ENCODE assay signal across 7 mouse cellular contexts in the genomic region with DNA sequence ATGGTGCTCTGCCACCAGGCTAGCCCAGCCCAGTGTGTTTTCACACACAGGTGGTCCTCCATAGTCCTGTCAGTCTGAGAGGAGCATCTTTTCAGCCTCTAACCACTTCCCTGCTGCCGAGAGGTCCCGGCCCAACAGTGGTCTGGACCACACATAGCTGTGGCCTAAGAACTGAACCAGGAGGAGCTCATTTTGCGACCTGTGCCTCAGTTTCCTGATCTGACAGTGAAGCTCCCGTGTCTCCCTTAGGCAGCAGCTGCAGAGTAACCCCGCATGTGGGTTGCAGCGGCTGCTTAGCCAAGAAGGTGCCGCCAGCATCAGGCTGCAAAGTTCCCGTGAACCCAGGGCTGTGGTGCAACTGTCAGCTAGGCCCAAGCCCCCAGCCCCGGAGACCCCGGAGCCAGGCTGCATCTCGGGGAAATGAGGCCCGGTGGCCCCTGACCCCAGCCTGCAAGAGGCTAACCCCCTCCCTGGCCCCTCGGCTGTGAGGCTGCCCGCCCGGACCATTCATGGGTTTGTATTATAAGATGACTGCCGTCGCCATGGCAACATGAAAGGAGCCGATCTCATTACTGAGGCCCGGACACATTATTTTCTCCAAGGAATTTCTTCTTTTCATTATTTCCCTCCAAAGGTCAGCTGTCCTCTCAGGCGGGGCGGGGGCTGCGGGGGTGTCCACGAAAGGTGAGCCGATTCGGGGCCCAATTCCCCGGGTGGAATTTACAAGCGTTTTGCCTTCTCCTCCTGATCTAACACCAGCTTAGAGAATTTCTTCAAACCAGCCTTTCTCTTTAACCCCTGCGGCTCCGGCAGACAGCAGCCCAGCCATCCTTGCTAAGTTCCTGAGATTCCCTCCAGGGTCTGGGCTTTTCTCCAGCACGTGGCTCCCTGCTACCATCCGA.
DNase-seq lines count a peak whose midpoint lies in the region; ATAC-seq lines count a peak whose summit lies in the region.

No protein-coding gene starts in this region.

- no peaks in the 10 kb centered on the region for H3K9me3 ChIP-seq in forebrain, embryonic 13.5 days (replicated peaks)
- H3K9me3 ChIP-seq in midbrain, embryonic 14.5 days (ENCODE audit: control insufficient read depth, low read length): no peaks in the 10 kb centered on the region

- no peaks in the 10 kb centered on the region for H3K27me3 ChIP-seq in forebrain, embryonic 13.5 days
- H3K27me3 ChIP-seq in midbrain, embryonic 14.5 days (ENCODE audit: control insufficient read depth, insufficient read depth, low read length): no peaks in the 10 kb centered on the region

- H3K4me3 ChIP-seq in forebrain, embryonic 13.5 days: peak overlapping the region; percentile 36
- H3K4me3 ChIP-seq in midbrain, embryonic 14.5 days (replicated peaks; ENCODE audit: low read depth, low read length): peak overlapping the region; percentile 31

- peak; percentile 70 for ATAC-seq in forebrain, embryonic 13.5 days
- peak; percentile 74 for ATAC-seq in midbrain, embryonic 14.5 days (ENCODE audit: low FRiP score, low TSS enrichment)

- no peaks in the 10 kb centered on the region for H3K36me3 ChIP-seq in forebrain, embryonic 13.5 days (ENCODE audit: poor library complexity, severe bottlenecking)
- H3K36me3 ChIP-seq in midbrain, embryonic 14.5 days (ENCODE audit: control insufficient read depth, insufficient read depth, low read length): no peaks in the 10 kb centered on the region

- peak overlapping the region; percentile 60 for H3K9ac ChIP-seq in forebrain, embryonic 13.5 days
- peak overlapping the region; percentile 41 for H3K9ac ChIP-seq in midbrain, embryonic 14.5 days (replicated peaks; ENCODE audit: low read length)

- peaks cover 70% of the 10 kb centered on the region for H3K4me1 ChIP-seq in forebrain, embryonic 13.5 days
- H3K4me1 ChIP-seq in midbrain, embryonic 14.5 days (ENCODE audit: control insufficient read depth, insufficient read depth, low read length): peaks cover 65% of the 10 kb centered on the region

- peak; percentile 46 for DNase-seq in lung, postnatal 10 days
- no peak for DNase-seq in lung, adult 18-20 months
- peak; percentile 42 to 67 for DNase-seq in layer of hippocampus, adult 18-20 months (ENCODE audit: low spot score in 2 of 2)
- peak; percentile 93 for DNase-seq in midbrain, embryonic 14.5 days
- no peak for DNase-seq in spleen, postnatal 14 days (ENCODE audit: low spot score in 2 of 2)
- no peak for DNase-seq in thymus, postnatal 14 days

- 1% methylated on average over 31 of the region's 31 CpGs for WGBS in forebrain, embryonic 13.5 days
- WGBS in midbrain, embryonic 14.5 days: under 1% methylated on average over 31 of the region's 31 CpGs

- H3K4me2 ChIP-seq in forebrain, embryonic 13.5 days: peak overlapping the region; percentile 66
- peak overlapping the region; percentile 59 for H3K4me2 ChIP-seq in midbrain, embryonic 14.5 days (ENCODE audit: low read length)

- peak overlapping the region; percentile 92 for H3K27ac ChIP-seq in forebrain, embryonic 13.5 days
- H3K27ac ChIP-seq in midbrain, embryonic 14.5 days (replicated peaks; ENCODE audit: low read depth, low read length): peak overlapping the region; percentile 91

Comparison
In these comparisons a context has a peak if more than half of its experiments do, and no peak if none do; other contexts are left out.
1. DNase-seq: peak in lung, postnatal 10 days (single experiment), layer of hippocampus, adult 18-20 months (2 of 2) and midbrain, embryonic 14.5 days (single experiment); none in lung, adult 18-20 months (0 of 2), spleen, postnatal 14 days (0 of 2) and thymus, postnatal 14 days (single experiment).